Mouse (Mus musculus) lung, postnatal 14 days (tissue): ENCODE data around the gene Adgrg3.

Source experiments
- DNase-seq: peaks from one replicate; pipeline ENCODE4 v3.0.0; 2021

Adgrg3 gene

DNA sequence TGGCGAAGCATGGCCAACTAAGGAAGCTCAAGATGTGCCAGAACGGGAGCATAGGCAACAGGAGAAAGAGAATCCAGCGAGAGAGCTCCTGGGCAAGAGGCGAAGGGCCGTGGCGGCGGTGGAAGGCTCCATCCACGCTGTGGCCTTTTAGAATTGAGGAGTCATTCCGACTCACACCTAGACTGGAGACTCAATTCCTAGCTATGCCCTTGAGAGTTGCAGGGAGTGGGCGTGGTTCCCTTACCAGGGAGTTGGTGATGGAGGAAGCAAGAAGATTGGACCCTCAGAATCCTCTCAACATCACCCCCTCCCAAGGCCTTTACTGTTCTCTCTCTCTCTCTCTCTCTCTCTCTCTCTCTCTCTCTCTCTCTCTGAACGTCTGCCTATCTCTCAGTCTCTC lies 64.2 kb downstream of the Adgrg3 start:
- DNase-seq, result no peak

DNA sequence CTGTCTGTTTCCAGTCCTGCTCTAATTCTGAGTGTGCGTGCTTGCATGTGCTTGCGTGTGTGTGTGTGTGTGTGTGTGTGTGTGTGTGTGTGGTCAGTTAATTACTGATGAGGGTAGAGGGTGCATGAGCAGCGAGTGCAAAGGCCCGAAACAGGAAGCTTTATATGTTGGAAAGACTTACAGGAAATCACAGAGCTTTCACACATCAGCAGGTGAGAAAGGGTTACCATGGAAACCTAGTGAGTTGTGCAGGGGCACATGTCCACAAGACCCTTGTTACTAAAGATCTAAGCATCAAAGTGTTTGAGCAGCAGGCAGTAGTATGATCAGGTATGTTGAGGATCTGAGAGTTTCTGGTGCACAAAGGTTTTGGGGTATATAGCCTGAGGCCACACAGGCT lies 66.8 kb downstream of the Adgrg3 start:
- DNase-seq, result no peak

DNA sequence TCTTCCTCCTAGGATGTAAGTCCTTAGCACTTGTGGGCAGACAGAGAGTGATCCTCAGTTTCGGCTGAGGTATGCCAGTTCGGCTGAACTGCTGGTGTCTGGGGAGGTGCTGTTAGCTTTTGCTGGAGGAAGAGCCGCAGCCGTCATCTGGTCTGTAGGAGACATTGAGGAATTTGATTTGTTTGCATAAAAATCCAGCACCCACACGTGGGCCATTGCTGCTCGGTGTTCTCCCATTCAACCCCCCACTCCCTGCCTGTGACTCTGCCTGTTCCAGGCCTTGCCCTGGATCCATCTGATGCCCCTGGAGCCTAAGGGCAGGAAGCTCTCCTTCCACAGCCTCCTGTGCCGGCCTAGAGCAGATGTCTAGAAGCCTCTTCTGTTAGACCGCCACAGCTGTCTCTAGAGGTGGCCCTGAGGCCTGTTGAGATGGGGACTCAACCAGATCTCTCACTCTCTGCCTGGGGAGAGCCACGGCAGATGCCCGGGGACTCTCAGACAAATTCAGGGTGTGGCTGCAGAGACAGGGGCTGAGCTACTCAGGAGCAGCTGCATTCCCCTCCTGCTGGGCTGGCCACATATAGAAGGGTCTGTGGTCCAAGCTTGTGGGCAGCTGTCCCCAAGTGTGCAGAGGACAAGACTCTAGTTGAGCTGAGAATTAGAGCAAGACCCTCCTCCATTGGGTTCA lies 67.4 kb downstream of the Adgrg3 start:
- no peak for DNase-seq

DNA sequence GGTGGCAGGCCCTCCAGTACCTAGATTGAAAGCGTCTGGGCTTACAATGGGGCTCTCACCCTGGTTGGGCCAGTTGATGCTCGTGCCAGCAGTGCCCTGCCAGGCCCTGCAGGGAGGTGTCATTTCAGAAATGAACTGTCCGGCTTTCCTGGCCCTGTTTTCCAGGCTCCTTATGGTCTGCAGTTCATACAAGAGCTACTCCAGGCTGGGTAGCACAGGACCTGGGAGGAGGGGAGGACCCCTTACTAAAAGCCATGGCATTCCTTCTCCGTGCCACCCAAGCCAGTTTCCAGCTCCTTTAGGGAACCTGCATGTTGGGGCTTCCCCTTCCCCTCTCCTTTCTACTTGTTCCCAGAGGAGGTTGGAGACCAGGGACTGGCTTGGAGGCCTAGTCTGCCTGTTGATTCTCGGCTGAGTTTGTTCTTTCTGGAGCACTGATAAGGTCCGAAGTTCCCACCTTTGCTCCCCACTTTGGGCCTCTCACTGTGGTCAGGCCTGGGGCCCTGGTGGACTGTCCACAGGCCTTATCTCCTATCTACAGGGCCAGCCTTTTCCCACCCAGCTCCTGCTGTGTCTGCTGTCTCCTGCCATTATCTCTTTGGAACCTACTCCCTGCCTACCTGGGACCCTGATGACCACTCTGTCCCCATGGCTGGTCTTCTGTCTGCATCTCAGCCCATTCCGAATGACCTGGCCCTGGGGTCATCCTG lies 68.1 kb downstream of the Adgrg3 start:
- DNase-seq, result no peak

DNA sequence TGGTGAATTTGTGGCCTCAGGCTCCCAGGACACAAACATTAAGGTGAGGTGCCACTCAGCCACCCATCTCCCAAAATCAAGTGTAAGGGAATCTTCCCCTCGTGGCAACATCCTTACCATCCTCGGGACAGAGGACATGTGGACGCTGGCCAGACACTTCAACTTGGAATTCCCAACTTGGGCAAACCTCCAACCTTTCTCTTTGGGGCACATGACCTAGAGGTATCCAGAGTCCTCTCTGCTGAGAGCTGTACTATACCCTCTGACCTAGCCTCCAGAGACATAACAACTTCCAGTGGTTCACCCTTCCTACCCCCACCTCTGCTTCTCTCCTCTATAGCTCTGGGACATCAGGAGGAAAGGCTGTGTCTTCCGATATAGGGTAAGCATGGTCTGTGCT lies 76.1 kb downstream of the Adgrg3 start:
- no peak for DNase-seq
